Mouse (Mus musculus): ENCODE measurements around the gene Btnl9. TPM values are rescaled to one million over a fixed set of nuclear protein-coding genes. Genes with fewer than 3 reads are reported as not detected.

Gene Btnl9
- polyA plus RNA-seq, 1 experiment from 2014 or later = 3.0 TPM

Other genes with a start within 250 kb of the Btnl9 start
- 1.6 and 3.6 TPM in 2 replicates for gene Psme2b, start 241.0 kb downstream of the Btnl9 start, polyA plus RNA-seq (2015; fragmentation: Nextera tagmentation; extraction: Ambion mirVana)
- 0.05 TPM in 1 of 2 replicates, not detected in the other for gene Olfr56, start 208.3 kb downstream of the Btnl9 start, polyA plus RNA-seq (2015; fragmentation: Nextera tagmentation; extraction: Ambion mirVana)
- gene 9930111J21Rik1, start 207.8 kb downstream of the Btnl9 start, polyA plus RNA-seq (2015; fragmentation: Nextera tagmentation; extraction: Ambion mirVana) = 0.28 and 0.32 TPM in 2 replicates
- gene Gm12185, start 194.9 kb downstream of the Btnl9 start, polyA plus RNA-seq (2015; fragmentation: Nextera tagmentation; extraction: Ambion mirVana) = 0.03 TPM in 1 of 2 replicates, not detected in the other
- 0.16 TPM in 1 of 2 replicates, not detected in the other for gene Tgtp1, start 193.0 kb downstream of the Btnl9 start, polyA plus RNA-seq (2015; fragmentation: Nextera tagmentation; extraction: Ambion mirVana)
- 0.13 and 0.78 TPM in 2 replicates for gene 9930111J21Rik2, start 135.9 kb downstream of the Btnl9 start, polyA plus RNA-seq (2015; fragmentation: Nextera tagmentation; extraction: Ambion mirVana)
- 0.11 and 0.27 TPM in 2 replicates for gene Tgtp2, start 123.0 kb downstream of the Btnl9 start, polyA plus RNA-seq (2015; fragmentation: Nextera tagmentation; extraction: Ambion mirVana)
- gene Ifi47, start 110.6 kb downstream of the Btnl9 start, polyA plus RNA-seq (2015; fragmentation: Nextera tagmentation; extraction: Ambion mirVana) = 1.3 and 1.4 TPM in 2 replicates
- gene Olfr1396, start 72.3 kb downstream of the Btnl9 start, polyA plus RNA-seq (2015; fragmentation: Nextera tagmentation; extraction: Ambion mirVana) = not detected in 2 replicates
- gene Olfr1395, start 44.9 kb downstream of the Btnl9 start, polyA plus RNA-seq (2015; fragmentation: Nextera tagmentation; extraction: Ambion mirVana) = not detected in 2 replicates
- not detected in 2 replicates for gene Olfr1394, start 32.8 kb downstream of the Btnl9 start, polyA plus RNA-seq (2015; fragmentation: Nextera tagmentation; extraction: Ambion mirVana)
- 24.9 and 26.3 TPM in 2 replicates for gene Zfp62, start 16.1 kb upstream of the Btnl9 start, polyA plus RNA-seq (2015; fragmentation: Nextera tagmentation; extraction: Ambion mirVana)
- gene Mgat1, start 57.0 kb upstream of the Btnl9 start, polyA plus RNA-seq (2015; fragmentation: Nextera tagmentation; extraction: Ambion mirVana) = 44.2 and 44.9 TPM in 2 replicates
- gene Olfr1393, start 91.1 kb upstream of the Btnl9 start, polyA plus RNA-seq (2015; fragmentation: Nextera tagmentation; extraction: Ambion mirVana) = 0.16 TPM in 1 of 2 replicates, not detected in the other
- gene Olfr1392, start 98.1 kb upstream of the Btnl9 start, polyA plus RNA-seq (2015; fragmentation: Nextera tagmentation; extraction: Ambion mirVana) = not detected in 2 replicates
- not detected in 2 replicates for gene Olfr10, start 117.6 kb upstream of the Btnl9 start, polyA plus RNA-seq (2015; fragmentation: Nextera tagmentation; extraction: Ambion mirVana)
- not detected in 2 replicates for gene Olfr1391, start 135.6 kb upstream of the Btnl9 start, polyA plus RNA-seq (2015; fragmentation: Nextera tagmentation; extraction: Ambion mirVana)
- gene Olfr1390, start 148.0 kb upstream of the Btnl9 start, polyA plus RNA-seq (2015; fragmentation: Nextera tagmentation; extraction: Ambion mirVana) = not detected in 2 replicates
- not detected in 2 replicates for gene Olfr1389, start 235.9 kb upstream of the Btnl9 start, polyA plus RNA-seq (2015; fragmentation: Nextera tagmentation; extraction: Ambion mirVana)
- gene Olfr1388, start 249.5 kb upstream of the Btnl9 start, polyA plus RNA-seq (2015; fragmentation: Nextera tagmentation; extraction: Ambion mirVana) = not detected in 2 replicates